Mouse (Mus musculus): Measurements from ENCODE around the gene Speg. TPM values are rescaled to one million over a fixed set of nuclear protein-coding genes. Genes with fewer than 3 reads are reported as not detected.

The Speg gene
- total and polyA plus RNA-seq, 3 experiments, result 109 to 135 (median 131) TPM

DNA sequence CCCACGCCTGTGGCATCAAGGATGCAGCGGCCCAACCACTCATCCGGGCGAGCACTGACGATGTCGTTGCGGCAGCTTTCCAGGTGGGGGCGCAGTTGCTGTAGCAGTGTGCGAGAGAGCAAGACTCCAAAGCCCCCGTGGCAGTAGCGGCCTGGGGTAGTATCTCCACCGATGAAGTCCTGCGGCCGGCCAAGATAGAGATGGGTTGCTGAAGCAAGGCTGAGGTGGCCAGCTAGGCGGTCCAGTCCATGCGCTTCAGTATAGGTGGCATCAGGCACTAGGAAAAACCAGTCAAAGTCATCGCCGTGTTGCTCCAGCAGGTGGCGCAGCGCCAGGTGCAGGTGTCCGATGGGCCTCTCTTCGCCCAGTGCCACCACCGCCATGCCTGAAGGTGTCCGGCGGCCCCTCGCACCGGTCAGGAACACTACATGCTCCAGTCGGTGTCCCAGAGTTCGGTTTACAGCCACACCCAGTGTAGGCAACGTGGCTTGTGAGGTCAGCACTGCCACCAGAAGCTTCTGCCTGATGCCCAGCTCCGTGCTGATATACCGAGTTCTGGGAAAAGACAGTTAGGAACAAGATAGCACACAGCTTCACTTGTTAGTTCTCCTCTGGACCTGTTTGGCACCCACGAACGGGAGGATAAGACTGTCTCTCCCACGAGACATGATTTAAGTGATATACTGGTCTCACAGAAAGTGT, 102.3 kb downstream of the Speg start:
- Histone ChIP-seq H3K4me1 (ENCODE audit: control insufficient read depth, insufficient read depth, low read length) (peaks cover 4% of the 10 kb centered on the region), H3K79me2 (replicated peaks; ENCODE audit: control insufficient read depth, insufficient read depth, low read length) (no peaks in the 10 kb centered on the region), H3K27me3 (ENCODE audit: control insufficient read depth, insufficient read depth, low read length) (peaks cover 1% of the 10 kb centered on the region; the same call in 1 of the 2 replicates), H3K4me3 (no peak overlapping the region), H3K27ac (no peak overlapping the region), H3K36me3 (ENCODE audit: control insufficient read depth, insufficient read depth, low read length) (no peaks in the 10 kb centered on the region), H3K9ac (ENCODE audit: low read depth, low read length) (no peak overlapping the region)
- intact Hi-C loops (cut with DNase I), result loop anchor here (5.0 kb wide), 1 partner anchor 80 kb away; no protein-coding TSS in a partner anchor
- WGBS, result 14% methylated on average over 35 of the region's 35 CpGs
- TF ChIP-seq POLR2A (IDR thresholded peaks at IDR 0.05; ENCODE audit: insufficient read depth, low read depth, low read length), result no peak
- TF ChIP-seq CTCF (IDR thresholded peaks at IDR 0.05), result peak; percentile 81
- no peak for TF ChIP-seq EP300 (IDR thresholded peaks at IDR 0.05; ENCODE audit: insufficient read depth, low read depth, low read length)
- peak; percentile 80 to 83 for DNase-seq

DNA sequence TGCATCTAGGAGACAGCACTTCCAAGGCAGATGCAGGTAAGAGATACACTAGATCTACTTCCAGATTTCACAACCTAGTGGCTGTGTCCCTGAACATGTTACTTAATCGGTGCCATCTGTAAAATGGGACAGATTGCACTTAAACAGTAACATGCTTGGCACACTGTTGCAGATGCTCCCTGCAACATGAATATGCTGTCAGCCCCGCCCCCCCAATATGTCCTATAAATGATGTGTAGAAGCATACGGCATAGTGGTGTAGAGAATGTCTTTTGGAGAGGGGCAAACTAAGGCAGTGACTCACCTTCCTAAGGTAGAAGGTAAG, 102.8 kb downstream of the Speg start:
- Histone ChIP-seq H3K27me3 (ENCODE audit: control insufficient read depth, insufficient read depth, low read length) (peaks cover 6% of the 10 kb centered on the region), H3K9ac (ENCODE audit: low read depth, low read length) (no peak overlapping the region), H3K36me3 (ENCODE audit: control insufficient read depth, insufficient read depth, low read length) (no peaks in the 10 kb centered on the region), H3K79me2 (replicated peaks; ENCODE audit: control insufficient read depth, insufficient read depth, low read length) (no peaks in the 10 kb centered on the region), H3K4me3 (no peak overlapping the region), H3K27ac (no peak overlapping the region), H3K4me1 (ENCODE audit: control insufficient read depth, insufficient read depth, low read length) (peaks cover 4% of the 10 kb centered on the region)
- intact Hi-C loops (cut with DNase I), result loop anchor here (2.0 to 5.0 kb wide), 2 partner anchors 27 to 79 kb away; no protein-coding TSS in a partner anchor
- TF ChIP-seq POLR2A (IDR thresholded peaks at IDR 0.05; ENCODE audit: insufficient read depth, low read depth, low read length) (no peak), EP300 (IDR thresholded peaks at IDR 0.05; ENCODE audit: insufficient read depth, low read depth, low read length) (no peak), CTCF (IDR thresholded peaks at IDR 0.05) (no peak)
- DNase-seq, result no peak
- WGBS, result 32% methylated on average over 3 of the region's 3 CpGs

DNA sequence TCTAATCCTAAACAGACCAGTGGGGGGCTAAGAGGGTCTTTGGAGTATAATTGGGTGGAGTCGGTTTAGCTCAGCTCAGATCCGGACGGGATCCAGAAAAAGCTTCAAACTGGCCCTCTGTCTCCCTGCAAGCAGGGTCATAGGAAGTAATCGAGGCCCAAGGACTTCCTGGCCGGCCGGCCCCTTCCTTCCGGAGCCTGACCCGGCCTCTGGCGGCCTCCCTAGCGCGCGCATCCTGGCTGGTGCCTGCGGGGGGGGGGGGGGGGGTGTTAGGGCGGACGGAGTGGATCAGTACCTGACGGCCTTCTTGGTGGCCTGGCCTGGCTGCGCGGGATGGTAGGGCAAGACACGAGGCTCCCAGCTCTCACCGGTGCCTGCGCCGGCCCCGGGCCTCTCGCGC, 103.4 kb downstream of the Speg start:
- no peak for TF ChIP-seq EP300 (IDR thresholded peaks at IDR 0.05; ENCODE audit: insufficient read depth, low read depth, low read length)
- no peak for TF ChIP-seq CTCF (IDR thresholded peaks at IDR 0.05)
- TF ChIP-seq POLR2A (IDR thresholded peaks at IDR 0.05; ENCODE audit: insufficient read depth, low read depth, low read length), result no peak
- under 1% methylated on average over 24 of the region's 25 CpGs for WGBS
- intact Hi-C loops (cut with DNase I), result loop anchor here (2.0 to 5.0 kb wide), 2 partner anchors 26 to 79 kb away; no protein-coding TSS in a partner anchor
- DNase-seq, result peak in 1 of 2 experiments; percentile 73
- Histone ChIP-seq H3K4me3 (peak overlapping the region; percentile 72), H3K27ac (peak overlapping the region; percentile 66), H3K4me1 (ENCODE audit: control insufficient read depth, insufficient read depth, low read length) (peaks cover 4% of the 10 kb centered on the region), H3K27me3 (ENCODE audit: control insufficient read depth, insufficient read depth, low read length) (peaks cover 6% of the 10 kb centered on the region), H3K79me2 (replicated peaks; ENCODE audit: control insufficient read depth, insufficient read depth, low read length) (no peaks in the 10 kb centered on the region), H3K36me3 (ENCODE audit: control insufficient read depth, insufficient read depth, low read length) (no peaks in the 10 kb centered on the region), H3K9ac (ENCODE audit: low read depth, low read length) (peak overlapping the region; percentile 78)

DNA sequence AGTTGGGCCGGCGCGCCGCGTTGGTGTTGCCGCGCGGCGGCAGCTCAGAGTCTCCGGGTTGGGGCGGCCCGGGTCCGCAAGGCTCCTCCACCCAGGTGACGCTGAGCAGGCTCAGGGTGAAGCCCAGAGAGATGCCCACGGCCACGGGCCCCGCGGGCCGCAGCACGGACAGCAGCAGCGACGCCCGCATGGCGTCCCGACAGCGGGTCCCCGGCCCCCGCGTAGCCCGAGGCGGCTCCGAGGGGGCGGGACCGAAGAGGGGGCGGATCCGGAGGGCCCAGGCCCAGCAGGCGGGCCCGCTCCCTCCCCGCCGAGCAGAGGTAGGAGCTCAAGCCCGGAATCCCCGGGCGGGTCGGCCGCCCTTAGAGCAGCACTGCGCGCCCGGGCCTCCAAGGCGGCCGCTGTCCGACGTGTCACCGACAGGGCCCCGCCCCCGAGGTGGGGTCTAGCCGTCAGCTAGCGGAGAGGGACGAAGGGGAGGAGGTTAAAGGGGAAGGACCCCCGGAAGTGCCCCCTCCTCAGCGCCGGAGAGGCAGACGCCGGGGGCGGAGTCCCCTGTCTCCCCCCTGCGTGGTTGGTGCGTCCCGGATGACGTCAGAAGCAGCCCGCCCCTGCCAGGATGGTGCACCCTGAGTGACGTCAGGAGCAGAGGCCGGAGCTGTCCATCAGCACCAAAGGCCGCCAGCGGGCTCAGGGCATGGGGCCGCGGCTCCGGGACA, 104.0 kb downstream of the Speg start, which contains the start of the genes Chpf and Tmem198:
TSS of gene Chpf (minus strand) at position 392 of the 719 bp plus-strand sequence.
TSS of gene Tmem198 (plus strand) at position 617 of the 719 bp plus-strand sequence.
- Histone ChIP-seq H3K79me2 (replicated peaks; ENCODE audit: control insufficient read depth, insufficient read depth, low read length) (no peaks in the 10 kb centered on the region), H3K9ac (ENCODE audit: low read depth, low read length) (peak within 1 kb of the TSS; percentile 78), H3K27me3 (ENCODE audit: control insufficient read depth, insufficient read depth, low read length) (peaks cover 6% of the 10 kb centered on the region), H3K4me1 (ENCODE audit: control insufficient read depth, insufficient read depth, low read length) (peaks cover 4% of the 10 kb centered on the region), H3K4me3 (peak within 1 kb of the TSS; percentile 72), H3K36me3 (ENCODE audit: control insufficient read depth, insufficient read depth, low read length) (no peaks in the 10 kb centered on the region), H3K27ac (peak within 1 kb of the TSS; percentile 66)
- intact Hi-C loops (cut with DNase I), result loop anchor here (2.0 to 5.0 kb wide), 2 partner anchors 26 to 78 kb away; no protein-coding TSS in a partner anchor
- peak; percentile 94 to 95 for DNase-seq
- TF ChIP-seq CTCF (IDR thresholded peaks at IDR 0.05) (no peak), EP300 (IDR thresholded peaks at IDR 0.05; ENCODE audit: insufficient read depth, low read depth, low read length) (no peak), POLR2A (IDR thresholded peaks at IDR 0.05; ENCODE audit: insufficient read depth, low read depth, low read length) (0 out of 2 replicates have a peak, but pooled peaks have one; percentile 38)
- WGBS, result under 1% methylated on average over 76 of the region's 76 CpGs

DNA sequence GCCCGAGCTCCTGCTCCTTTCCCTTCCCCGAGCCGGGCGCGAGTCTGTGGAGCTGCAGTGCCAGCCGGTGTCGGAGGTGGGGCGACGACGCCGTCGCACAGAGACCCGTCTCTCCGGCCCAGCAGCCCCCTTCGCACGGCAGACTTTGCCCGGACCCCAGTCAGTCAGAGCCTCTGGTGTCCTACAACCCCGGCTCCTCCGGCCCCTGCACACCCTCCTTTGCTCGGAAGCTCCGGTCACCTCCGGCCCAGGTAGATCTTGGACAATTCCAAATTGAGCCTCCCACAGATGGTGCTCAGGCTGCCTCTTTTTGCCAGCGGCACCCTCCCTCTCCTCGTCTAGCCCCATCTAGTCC, 104.5 kb downstream of the Speg start:
- intact Hi-C loops (cut with DNase I), result loop anchor here (2.0 to 5.0 kb wide), 2 partner anchors 25 to 78 kb away; no protein-coding TSS in a partner anchor
- WGBS, result 3% methylated on average over 24 of the region's 24 CpGs
- H3K4me1 ChIP-seq (ENCODE audit: control insufficient read depth, insufficient read depth, low read length), result peaks cover 4% of the 10 kb centered on the region
- peak overlapping the region; percentile 72 for H3K4me3 ChIP-seq
- no peaks in the 10 kb centered on the region for H3K79me2 ChIP-seq (replicated peaks; ENCODE audit: control insufficient read depth, insufficient read depth, low read length)
- H3K9ac ChIP-seq (ENCODE audit: low read depth, low read length), result no peak overlapping the region
- no peaks in the 10 kb centered on the region for H3K36me3 ChIP-seq (ENCODE audit: control insufficient read depth, insufficient read depth, low read length)
- H3K27me3 ChIP-seq (ENCODE audit: control insufficient read depth, insufficient read depth, low read length), result peaks cover 5% of the 10 kb centered on the region
- TF ChIP-seq POLR2A (IDR thresholded peaks at IDR 0.05; ENCODE audit: insufficient read depth, low read depth, low read length), result no peak
- TF ChIP-seq EP300 (IDR thresholded peaks at IDR 0.05; ENCODE audit: insufficient read depth, low read depth, low read length), result no peak
- no peak for TF ChIP-seq CTCF (IDR thresholded peaks at IDR 0.05)
- peak overlapping the region; percentile 20; the same call in 1 of the 2 replicates for H3K27ac ChIP-seq
- no peak for DNase-seq
